Mouse (Mus musculus) liver, adult 2 months (tissue): Measurements from ENCODE around the gene Casq1.

Experiments
- CTCF ChIP-seq: fragments of 200-500 bp; IDR thresholded peaks from 2 replicates; pipeline ENCODE4 v1.5.1; 2011; ENCODE audit warnings: low read depth, low read length, control low read depth
- POLR2A ChIP-seq: fragments of 200-500 bp; IDR thresholded peaks from 2 replicates; pipeline ENCODE4 v1.6.1; 2011; ENCODE audit warnings: low read length, control low read depth; ENCODE audit not compliant: insufficient read depth; ENCODE audit errors: extremely low read depth

GRCm38 (mm10) chr1:172243547-172244205 is 24.0 kb upstream of the Casq1 start:
- TF ChIP-seq CTCF (peak; percentile 56), POLR2A (no peak)
